Mouse (Mus musculus): Measurements from ENCODE around the gene Ccdc170.

- TF ChIP-seq CTCF (IDR thresholded peaks at IDR 0.05; ENCODE audit: extremely low read depth, insufficient read length, insufficient replicate concordance, low read depth, low read length): no peak
- TF ChIP-seq POLR2A (IDR thresholded peaks at IDR 0.05; ENCODE audit: low read depth, low read length): no peak
Measured at GRCm38 (mm10) chr10:4533873-4534272, 51.6 kb downstream of the Ccdc170 start.

All from small intestine, adult 2 months (tissue).